Mouse (Mus musculus) gonadal fat pad, adult 2 months (tissue): ENCODE measurements around the gene Prr15l. TPM values are rescaled to one million over a fixed set of nuclear protein-coding genes. Genes with fewer than 3 reads are reported as not detected.
A peak's percentile ranks its signal among the peaks of the same experiment; 100 is the strongest.

Source experiments
- DNase-seq: peaks from one replicate; pipeline ENCODE4 v3.0.0-alpha.2; 2012; ENCODE audit warnings: low read depth
- polyA plus RNA-seq: library from polyadenylated mRNA; depleted of rRNA; stranded (reverse); fragments of >200 nt; gene quantifications from 2 replicates; pipeline ENCODE4 v1.2.3, GENCODE M21; 2012; rRNA removed

Gene Prr15l
- polyA plus RNA-seq, 1 experiment = 20.2 TPM

- no peak for DNase-seq
Measured at GRCm38 (mm10) chr11:96976911-96977591, 49.1 kb downstream of the Prr15l start.

DNA sequence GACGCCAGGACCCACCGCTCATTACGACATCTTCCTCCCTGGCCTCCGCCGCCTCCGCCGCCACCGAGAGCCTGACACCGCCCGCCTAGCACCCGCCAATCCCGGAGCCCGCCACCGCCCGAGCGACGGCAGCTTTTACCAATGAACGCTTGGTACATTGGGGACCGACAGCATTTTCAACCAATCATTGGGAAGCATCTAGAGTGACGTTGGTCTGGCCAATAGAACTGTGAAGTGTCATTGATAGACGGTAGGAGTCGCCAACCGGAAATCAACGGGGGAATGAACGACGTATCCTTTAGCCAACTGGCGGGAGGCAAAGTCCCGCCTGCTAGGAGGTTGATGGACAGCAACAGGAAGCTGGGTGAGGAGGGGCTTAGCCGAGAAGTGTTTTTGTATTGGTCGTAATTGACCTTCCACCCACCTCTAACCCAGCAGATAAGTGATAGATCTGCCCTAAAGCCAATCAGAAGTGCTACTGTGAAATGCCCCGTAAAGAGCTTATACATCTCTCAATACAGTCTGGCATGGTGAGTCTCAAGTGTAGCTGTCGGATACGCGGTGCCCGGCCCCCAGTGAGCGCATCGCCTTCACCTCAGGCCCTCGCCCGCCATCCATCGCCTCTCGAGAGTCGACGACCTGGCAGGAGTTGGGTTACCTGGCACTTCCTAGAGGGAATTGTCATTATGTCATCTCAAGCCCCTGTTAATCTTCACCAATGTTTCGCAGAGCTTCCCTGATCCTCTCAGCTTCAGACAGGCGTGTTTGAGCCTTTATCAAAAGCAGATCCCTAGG is 49.9 kb downstream of the Prr15l start:
- DNase-seq = peak; percentile 100

DNA sequence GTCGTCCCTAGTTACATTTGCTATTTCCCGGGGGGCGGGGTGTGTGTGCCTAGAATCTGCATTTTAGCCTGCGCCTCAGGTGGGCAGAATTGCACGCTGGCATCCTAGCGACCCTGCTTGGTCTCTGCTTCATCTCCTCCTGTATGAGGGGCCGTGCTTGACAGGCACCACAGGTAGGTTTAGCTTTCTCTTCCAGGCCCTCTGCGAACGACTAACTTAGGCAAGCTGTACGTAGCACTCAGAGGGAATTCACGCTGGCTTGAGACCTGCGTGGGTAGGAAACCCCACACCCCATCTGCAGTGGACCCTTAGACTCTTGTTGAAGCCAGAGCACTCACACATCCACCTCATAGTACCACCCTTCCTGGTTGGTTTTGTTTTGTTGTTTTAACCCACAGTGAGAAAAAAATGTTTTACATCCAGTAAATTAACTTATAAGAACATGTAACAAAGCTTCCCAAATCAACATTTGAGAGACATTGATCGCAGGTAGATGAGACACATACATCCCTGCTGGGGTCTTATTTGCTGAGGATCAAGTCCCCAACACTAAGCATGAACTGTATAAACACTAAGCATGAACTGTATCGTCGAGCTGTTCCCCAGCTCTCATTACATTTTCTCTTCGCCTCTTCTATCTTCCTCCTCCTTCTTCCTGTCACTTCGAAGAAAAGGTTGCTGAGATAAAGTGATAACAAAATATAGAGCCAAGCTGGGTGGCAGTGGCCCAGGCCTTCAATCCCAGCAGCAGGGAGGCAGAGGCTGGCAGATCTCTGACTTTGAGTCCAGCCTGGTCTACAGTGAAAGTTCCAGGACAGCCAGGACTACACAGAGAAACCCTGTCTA is 50.7 kb downstream of the Prr15l start:
- no peak for DNase-seq

- no peak for DNase-seq
Measured at GRCm38 (mm10) chr11:96979329-96979728, 51.4 kb downstream of the Prr15l start.

- no peak for DNase-seq
Measured at GRCm38 (mm10) chr11:96980021-96980420, 52.1 kb downstream of the Prr15l start.

DNA sequence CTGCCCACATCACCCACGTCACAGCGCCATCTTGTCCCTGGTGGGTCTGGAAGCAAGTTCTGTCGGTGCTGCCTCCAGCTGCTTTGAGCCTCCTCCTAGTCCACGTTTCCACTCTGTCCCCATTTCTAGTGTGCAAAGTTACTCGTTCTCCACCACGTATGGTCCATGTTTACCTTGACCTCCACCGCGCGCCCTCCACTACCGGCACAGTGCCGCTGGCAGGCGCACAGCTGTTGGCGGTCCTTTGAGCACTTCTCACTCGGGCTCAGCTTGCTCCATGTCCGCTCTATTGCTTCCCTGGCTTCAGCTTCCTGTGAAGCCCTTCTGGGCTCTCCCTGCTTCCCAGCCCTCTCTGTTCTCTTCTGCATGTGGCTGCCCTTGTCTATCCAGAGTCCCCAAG is 53.6 kb downstream of the Prr15l start:
- no peak for DNase-seq

- DNase-seq = no peak
Measured at GRCm38 (mm10) chr11:96982355-96982754, 54.5 kb downstream of the Prr15l start.

DNA sequence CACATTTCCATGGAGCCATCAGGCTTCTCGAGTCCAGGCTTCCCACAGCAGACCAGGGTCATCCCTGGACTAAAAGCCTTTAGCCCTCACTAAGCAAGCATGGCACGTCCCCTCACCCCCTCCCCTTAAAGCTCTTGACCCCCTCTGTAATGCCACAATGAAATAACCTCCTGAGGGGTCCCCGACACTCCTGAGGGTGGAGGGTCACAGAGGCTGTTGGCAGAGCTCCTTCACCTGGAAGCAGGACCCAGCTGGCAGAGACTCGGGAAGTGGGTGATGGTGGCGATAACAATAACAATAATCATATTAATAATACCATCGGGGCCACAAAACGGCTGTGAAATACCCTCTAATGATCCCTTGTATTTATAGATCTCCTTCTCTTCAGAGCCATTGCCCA is 55.0 kb downstream of the Prr15l start, which contains the start of gene Sp2:
Sp2 (minus strand) TSS at position 101 of the 400 bp plus-strand sequence.
- no peak for DNase-seq

GRCm38 (mm10) chr11:96984903-96985302 is 57.0 kb downstream of the Prr15l start:
- DNase-seq = no peak

DNA sequence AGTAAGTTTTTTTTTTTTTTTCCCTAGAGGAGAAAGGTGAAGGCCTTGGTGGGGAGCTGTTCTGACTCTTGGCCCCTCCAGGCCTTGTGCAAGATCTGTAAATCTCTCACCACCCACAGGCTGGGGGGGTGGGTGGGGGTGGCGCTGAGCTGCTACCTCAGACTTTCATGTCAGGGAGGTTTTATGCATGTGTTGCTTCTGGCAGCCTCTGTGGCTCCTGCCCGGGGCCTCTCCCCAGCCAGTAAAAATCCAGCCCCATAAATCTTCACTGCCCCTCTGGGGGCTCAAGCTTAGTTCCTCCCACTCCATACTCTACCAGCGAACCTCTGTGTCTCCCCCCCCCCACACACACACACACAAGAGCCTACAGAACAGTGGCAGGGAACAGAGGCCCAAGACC is 58.6 kb downstream of the Prr15l start:
- no peak for DNase-seq

Other genes starting within 250 kb of the Prr15l start
- 30.1 and 32.0 TPM in 2 replicates for gene Snx11, start 150.5 kb upstream of the Prr15l start, polyA plus RNA-seq
- gene Cbx1, start 139.0 kb upstream of the Prr15l start, polyA plus RNA-seq = 11.7 and 17.4 TPM in 2 replicates
- 249 and 296 TPM in 2 replicates for gene Nfe2l1, start 98.1 kb upstream of the Prr15l start, polyA plus RNA-seq
- 72.9 and 77.0 TPM in 2 replicates for gene Copz2, start 78.2 kb upstream of the Prr15l start, polyA plus RNA-seq
- 59.2 and 67.1 TPM in 2 replicates for gene Cdk5rap3, start 11.6 kb upstream of the Prr15l start, polyA plus RNA-seq
- gene Pnpo, start 15.9 kb downstream of the Prr15l start, polyA plus RNA-seq = 39.3 and 41.8 TPM in 2 replicates
- gene Sp2, start 54.9 kb downstream of the Prr15l start, polyA plus RNA-seq = 11.6 and 19.8 TPM in 2 replicates
- 1.5 and 2.2 TPM in 2 replicates for gene Sp6, start 85.3 kb downstream of the Prr15l start, polyA plus RNA-seq
- 19.6 and 21.0 TPM in 2 replicates for gene Scrn2, start 101.8 kb downstream of the Prr15l start, polyA plus RNA-seq
- gene Lrrc46, start 113.3 kb downstream of the Prr15l start, polyA plus RNA-seq = 4.9 and 7.7 TPM in 2 replicates
- gene Mrpl10, start 113.5 kb downstream of the Prr15l start, polyA plus RNA-seq = 72.0 and 90.4 TPM in 2 replicates
- 30.5 and 35.6 TPM in 2 replicates for gene Osbpl7, start 122.5 kb downstream of the Prr15l start, polyA plus RNA-seq
- 0.23 and 0.29 TPM in 2 replicates for gene Tbx21, start 187.2 kb downstream of the Prr15l start, polyA plus RNA-seq
- 11.3 and 11.9 TPM in 2 replicates for gene Tbkbp1, start 223.4 kb downstream of the Prr15l start, polyA plus RNA-seq